Mouse (Mus musculus) subcutaneous adipose tissue, adult 2 months (tissue): ENCODE measurements around the gene Sypl2. TPM values are rescaled to one million over a fixed set of nuclear protein-coding genes. Genes with fewer than 3 reads are reported as not detected.

Source experiments
- polyA plus RNA-seq: library from polyadenylated mRNA; depleted of rRNA; stranded (reverse); fragments of >200 nt; gene quantifications from 2 replicates; pipeline ENCODE4 v1.2.3, GENCODE M21; 2012; ENCODE audit warnings: low replicate concordance; rRNA removed

The Sypl2 gene
- polyA plus RNA-seq: 0.20 and 0.55 TPM in 2 replicates

DNA sequence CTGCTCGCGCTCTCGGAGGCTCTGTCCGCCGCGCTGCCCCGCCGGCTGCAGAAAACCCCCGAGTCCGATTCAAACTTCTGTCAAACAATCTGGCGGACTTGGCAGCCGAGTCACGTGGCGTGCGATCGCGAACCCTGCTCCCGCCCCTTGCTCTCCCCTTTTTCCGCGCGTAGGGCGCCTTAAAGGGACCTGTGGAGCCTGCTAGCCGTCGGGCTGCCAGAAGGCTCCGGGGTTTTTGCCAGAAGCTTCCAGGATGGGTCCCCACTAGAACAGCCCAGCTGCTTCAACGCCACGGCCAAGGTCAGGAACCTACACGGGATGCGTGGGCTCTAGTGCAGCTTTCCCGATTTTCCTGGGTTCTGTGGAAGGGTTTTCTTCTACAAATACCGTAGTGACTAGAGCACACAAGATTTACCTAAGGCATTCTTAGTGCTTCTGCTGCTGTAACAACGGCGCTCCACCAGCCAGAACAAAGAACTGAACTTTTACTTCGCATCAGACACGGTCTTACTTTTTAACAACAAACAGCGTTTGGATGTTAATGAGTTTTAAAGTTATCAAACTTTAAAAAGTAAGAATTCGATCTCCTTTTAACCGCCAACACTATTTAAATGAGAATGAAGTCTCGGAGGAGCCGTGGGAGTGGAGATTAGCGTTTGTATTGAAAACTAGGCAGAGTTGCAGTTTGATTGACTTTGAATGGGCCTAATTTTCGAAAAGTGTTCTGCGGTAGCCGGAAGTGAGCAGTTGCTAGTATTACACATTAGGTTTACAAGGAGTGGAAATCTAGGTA lies at the start of gene Sypl2:
Gene Sypl2 (minus strand): TSS at position 91 of the 793 bp plus-strand sequence.

GRCm38 (mm10) chr3:108256719-108257637 lies 30.5 kb upstream of the Sypl2 start, which contains the start of gene Psma5:
Gene Psma5 (plus strand): TSS chr3:108256926.

DNA sequence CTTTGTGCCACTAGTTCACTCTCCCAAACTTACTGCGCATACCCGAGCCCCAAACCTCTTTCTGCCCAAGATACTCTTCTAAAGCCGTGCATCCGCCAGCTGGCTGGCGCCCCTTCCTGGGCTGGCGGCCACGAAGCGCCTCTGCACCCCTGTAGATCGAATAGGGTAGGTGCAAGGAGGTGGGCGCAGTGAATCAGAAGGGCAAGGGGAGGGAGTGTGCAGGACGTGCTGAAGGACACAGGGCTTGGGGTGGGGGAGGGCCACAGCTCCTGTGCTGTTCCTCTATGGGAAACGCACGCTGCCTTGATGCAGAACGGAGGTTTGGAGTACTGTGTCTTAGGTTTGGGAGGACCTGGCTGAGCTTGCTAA lies 15.7 kb downstream of the Sypl2 start, which contains the start of gene Atxn7l2:
Gene Atxn7l2 (minus strand): TSS at position 164 of the 369 bp plus-strand sequence.

DNA sequence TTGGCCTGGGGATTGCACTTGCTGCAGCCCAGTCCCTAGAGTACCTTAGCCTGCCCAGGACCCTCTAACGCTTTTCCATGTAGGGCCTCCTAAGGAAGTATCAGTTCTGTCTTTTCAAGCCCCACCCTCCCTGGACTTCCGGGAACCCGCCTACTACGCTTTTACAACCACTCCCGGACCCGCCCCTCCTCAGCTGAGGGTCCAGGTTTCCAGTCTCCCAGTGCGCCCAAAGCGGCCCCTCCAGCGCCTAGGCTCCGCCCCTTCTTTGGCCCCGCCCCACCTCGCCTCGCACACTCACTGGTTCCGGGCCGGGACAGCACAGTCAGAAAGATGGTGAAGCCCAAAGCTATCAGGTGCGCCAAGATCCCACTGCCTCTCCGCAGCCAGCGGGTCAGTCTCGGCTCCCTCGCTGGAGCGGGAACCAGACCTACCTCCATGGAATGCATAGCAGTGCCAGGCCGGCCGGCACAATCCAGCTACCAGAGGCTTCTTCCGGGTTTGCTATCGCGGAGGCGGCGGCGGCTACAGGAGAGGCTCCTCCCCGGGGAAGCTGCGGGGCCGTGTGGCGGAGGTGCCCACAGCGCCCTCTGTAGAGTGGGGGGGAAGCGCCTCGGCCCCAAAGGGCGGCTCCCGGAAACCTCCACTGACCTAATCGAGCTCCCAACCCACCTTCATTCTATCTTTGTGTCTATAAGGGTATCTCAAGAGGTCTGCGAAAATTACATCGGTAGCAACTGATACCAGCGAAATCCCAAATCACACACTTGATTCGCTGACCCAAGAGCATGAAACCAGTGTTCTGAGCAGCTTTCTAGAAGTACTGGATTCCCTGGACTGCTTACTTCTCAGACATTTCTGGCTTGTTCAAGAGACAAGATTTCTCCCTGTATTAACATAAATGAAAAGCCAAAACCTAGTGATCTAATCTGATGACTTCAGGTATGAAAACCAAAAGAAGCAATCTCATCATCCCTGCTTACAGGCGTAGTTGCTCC lies 25.8 kb downstream of the Sypl2 start, which contains the start of gene Cyb561d1:
Gene Cyb561d1 (minus strand): TSS at position 884 of the 995 bp plus-strand sequence.

DNA sequence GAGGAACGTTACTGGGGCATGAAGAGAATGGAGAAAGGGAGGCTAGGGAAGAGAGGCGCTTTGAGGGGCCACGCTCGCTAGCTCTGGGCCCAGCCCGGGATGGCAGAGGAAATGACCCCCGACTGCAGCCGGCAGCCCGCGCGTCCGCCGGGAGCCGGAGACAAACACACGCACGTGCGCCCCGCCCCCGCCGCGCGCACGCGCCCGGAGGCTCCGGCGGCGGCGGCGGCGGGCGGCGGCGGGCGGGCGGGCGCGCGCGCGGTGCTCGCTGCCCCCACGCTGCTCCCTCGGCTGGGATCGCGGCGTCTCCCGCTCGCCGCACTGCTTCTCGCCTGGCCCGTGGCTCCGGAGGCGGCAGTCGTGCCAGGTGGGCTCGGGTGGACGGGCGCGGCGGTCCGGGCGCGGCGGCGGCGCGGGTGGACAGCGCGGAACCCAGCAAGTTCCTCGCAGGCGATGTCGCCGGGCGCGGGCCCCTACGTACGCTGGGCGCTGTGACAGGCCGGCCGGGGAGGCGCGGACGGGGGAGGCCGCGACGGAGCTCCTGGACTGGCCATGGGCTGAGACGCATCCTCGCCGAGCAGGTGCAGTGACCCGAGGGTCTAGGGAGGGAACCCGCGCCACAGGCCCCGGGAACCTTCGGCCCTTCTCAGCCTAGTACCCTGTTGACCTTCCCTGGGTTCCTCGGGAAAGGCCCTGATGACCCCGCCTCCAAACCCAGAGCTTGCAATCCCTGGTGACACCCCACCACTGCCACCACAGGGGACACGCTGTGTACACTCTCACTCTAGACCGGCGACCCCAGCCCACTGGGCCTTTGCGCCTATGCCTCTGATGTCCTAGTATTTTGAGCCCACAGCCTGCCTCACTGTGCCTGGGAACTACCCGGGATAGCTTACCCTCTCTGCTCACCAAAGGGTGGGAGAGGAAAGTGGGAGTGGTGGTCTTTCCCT lies 40.1 kb downstream of the Sypl2 start, which contains the start of gene Amigo1:
Gene Amigo1 (plus strand): TSS at position 238 of the 950 bp plus-strand sequence.

Other genes starting within 250 kb of the Sypl2 start
- gene Gstm2, start 240.2 kb downstream of the Sypl2 start, polyA plus RNA-seq: 306 and 436 TPM in 2 replicates
- gene Gstm1, start 208.7 kb downstream of the Sypl2 start, polyA plus RNA-seq: 822 and 1,255 TPM in 2 replicates
- gene Gstm4, start 181.8 kb downstream of the Sypl2 start, polyA plus RNA-seq: 28.3 and 47.0 TPM in 2 replicates
- 82.8 and 163 TPM in 2 replicates for gene Ampd2, start 140.0 kb downstream of the Sypl2 start, polyA plus RNA-seq
- 0.16 and 0.91 TPM in 2 replicates for gene Gnat2, start 133.9 kb downstream of the Sypl2 start, polyA plus RNA-seq
- 24.6 and 33.8 TPM in 2 replicates for gene Gnai3, start 80.5 kb downstream of the Sypl2 start, polyA plus RNA-seq
- not detected in 2 replicates for gene Gpr61, start 71.8 kb downstream of the Sypl2 start, polyA plus RNA-seq
- 9.1 and 22.1 TPM in 2 replicates for gene Amigo1, start 40.3 kb downstream of the Sypl2 start, polyA plus RNA-seq
- gene Cyb561d1, start 25.4 kb downstream of the Sypl2 start, polyA plus RNA-seq: 6.8 and 8.5 TPM in 2 replicates
- gene Atxn7l2, start 15.7 kb downstream of the Sypl2 start, polyA plus RNA-seq: 4.9 and 18.9 TPM in 2 replicates
- 69.4 and 79.0 TPM in 2 replicates for gene Psma5, start 30.3 kb upstream of the Sypl2 start, polyA plus RNA-seq
- 95.9 and 169 TPM in 2 replicates for gene Sort1, start 57.4 kb upstream of the Sypl2 start, polyA plus RNA-seq
- gene Mybphl, start 138.3 kb upstream of the Sypl2 start, polyA plus RNA-seq: not detected in 2 replicates
- gene Psrc1, start 157.2 kb upstream of the Sypl2 start, polyA plus RNA-seq: 1.1 and 5.4 TPM in 2 replicates
- gene Celsr2, start 188.9 kb upstream of the Sypl2 start, polyA plus RNA-seq: 5.4 and 20.9 TPM in 2 replicates
- gene Sars, start 218.6 kb upstream of the Sypl2 start, polyA plus RNA-seq: 41.3 and 52.4 TPM in 2 replicates